Mouse (Mus musculus): ENCODE results near the gene AI413582. TPM values are rescaled to one million over a fixed set of nuclear protein-coding genes. Genes with fewer than 3 reads are reported as not detected.
A peak's percentile ranks its signal among the peaks of the same experiment; 100 is the strongest.

AI413582 gene
- polyA plus RNA-seq, 1 experiment from 2014 or later = 17.1 TPM

DNA sequence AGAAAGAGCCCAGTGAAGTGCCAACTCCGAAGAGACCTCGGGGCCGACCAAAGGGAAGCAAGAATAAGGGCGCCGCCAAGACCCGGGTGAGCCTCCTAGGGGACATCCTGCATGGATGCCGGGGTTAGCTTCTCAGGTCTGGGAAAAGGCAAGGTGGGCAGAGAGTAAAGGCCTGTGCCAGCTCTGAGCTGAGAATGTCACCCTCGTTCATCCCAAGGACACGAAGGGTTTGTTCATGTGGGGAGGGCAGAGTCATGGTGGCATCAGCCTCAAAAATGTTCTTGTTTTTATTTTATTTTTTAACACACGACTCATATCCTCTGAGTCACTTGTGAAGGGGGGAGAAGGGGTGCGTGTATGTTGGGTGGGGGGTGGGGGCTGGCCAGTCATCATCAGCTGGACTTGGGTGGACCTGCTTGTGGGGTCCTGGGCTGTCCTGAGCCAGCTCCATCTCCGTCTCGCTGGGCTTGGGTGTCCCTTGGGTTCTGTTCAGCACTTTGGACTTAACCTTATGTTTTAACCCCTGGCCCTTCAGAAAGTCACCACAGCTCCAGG lies 4.6 kb downstream of the AI413582 start:
- no peak overlapping the region for H3K4me3 ChIP-seq (ENCODE audit: low read depth, low read length)
- ATAC-seq (ENCODE audit: low FRiP score) = no peak
- no peak overlapping the region for H3K9ac ChIP-seq (ENCODE audit: low read depth, low read length)
- no peaks in the 10 kb centered on the region for H3K27me3 ChIP-seq (ENCODE audit: control insufficient read depth, insufficient read depth, low read length)
- no peaks in the 10 kb centered on the region for H3K36me3 ChIP-seq (ENCODE audit: control insufficient read depth, insufficient read depth, low read length)
- H3K27ac ChIP-seq (ENCODE audit: low read depth, low read length) = no peak overlapping the region
- DNase-seq (ENCODE audit: low spot score) = no peak
- H3K9me3 ChIP-seq (ENCODE audit: control insufficient read depth, low read length) = no peaks in the 10 kb centered on the region
- H3K4me1 ChIP-seq (replicated peaks; ENCODE audit: control insufficient read depth, insufficient read depth, low read length) = peaks cover 18% of the 10 kb centered on the region
- H3K4me2 ChIP-seq (replicated peaks; ENCODE audit: low read depth, low read length) = no peak overlapping the region
- 82% methylated on average over 13 of the region's 13 CpGs for WGBS

DNA sequence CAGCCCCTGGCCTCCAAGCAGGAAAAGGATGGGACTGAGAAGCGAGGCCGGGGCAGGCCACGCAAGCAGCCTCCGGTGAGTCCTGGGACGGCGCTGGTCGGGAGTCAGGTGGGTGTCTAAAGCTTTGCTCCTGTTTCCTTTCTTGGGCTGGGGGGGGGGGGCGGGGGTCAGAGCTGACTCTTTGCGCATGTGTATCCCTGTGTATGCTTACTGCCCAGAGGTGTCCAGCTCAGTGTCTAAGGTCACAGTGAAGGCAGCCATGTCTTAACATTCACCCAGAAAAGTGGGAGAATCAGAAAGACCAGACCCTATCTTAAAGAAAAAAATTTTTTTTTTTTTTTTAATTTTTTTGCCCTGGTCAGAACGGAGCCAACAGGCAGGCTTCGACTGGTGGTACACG lies 6.0 kb downstream of the AI413582 start:
- no peak for DNase-seq (ENCODE audit: low spot score)
- Histone ChIP-seq H3K9ac (ENCODE audit: low read depth, low read length) (no peak overlapping the region), H3K4me2 (replicated peaks; ENCODE audit: low read depth, low read length) (no peak overlapping the region; the same call in 1 of the 2 replicates), H3K9me3 (ENCODE audit: control insufficient read depth, low read length) (no peaks in the 10 kb centered on the region), H3K27me3 (ENCODE audit: control insufficient read depth, insufficient read depth, low read length) (no peaks in the 10 kb centered on the region), H3K4me1 (replicated peaks; ENCODE audit: control insufficient read depth, insufficient read depth, low read length) (peaks cover 20% of the 10 kb centered on the region), H3K27ac (ENCODE audit: low read depth, low read length) (no peak overlapping the region), H3K36me3 (ENCODE audit: control insufficient read depth, insufficient read depth, low read length) (no peaks in the 10 kb centered on the region), H3K4me3 (ENCODE audit: low read depth, low read length) (no peak overlapping the region)
- 70% methylated on average over 9 of the region's 12 CpGs for WGBS
- ATAC-seq (ENCODE audit: low FRiP score) = no peak

DNA sequence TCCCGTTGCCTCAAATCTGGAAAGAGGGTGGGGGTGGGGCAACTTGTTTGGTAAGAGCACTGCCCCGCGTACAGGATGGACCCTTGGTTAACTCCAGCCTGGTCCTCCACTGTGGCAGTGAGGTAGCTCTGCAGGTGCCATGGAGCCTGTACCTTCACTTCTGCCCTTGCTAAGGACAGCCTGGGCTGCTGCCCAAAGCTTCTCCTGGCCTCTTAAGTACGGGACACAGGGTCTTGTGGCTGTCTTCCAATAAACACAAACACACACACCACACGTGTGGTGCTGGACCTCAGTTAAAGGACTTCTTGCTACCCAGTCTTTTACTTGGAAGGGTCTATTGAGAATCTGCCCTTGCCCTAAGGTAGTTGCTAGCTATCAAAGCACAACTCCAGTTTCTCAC lies 6.7 kb downstream of the AI413582 start:
- Histone ChIP-seq H3K36me3 (ENCODE audit: control insufficient read depth, insufficient read depth, low read length) (no peaks in the 10 kb centered on the region), H3K27ac (ENCODE audit: low read depth, low read length) (no peak overlapping the region), H3K27me3 (ENCODE audit: control insufficient read depth, insufficient read depth, low read length) (no peaks in the 10 kb centered on the region), H3K4me1 (replicated peaks; ENCODE audit: control insufficient read depth, insufficient read depth, low read length) (peaks cover 17% of the 10 kb centered on the region), H3K4me2 (replicated peaks; ENCODE audit: low read depth, low read length) (peak overlapping the region; percentile 92), H3K9me3 (ENCODE audit: control insufficient read depth, low read length) (no peaks in the 10 kb centered on the region), H3K4me3 (ENCODE audit: low read depth, low read length) (peak overlapping the region; percentile 85), H3K9ac (ENCODE audit: low read depth, low read length) (0 out of 2 replicates have a peak overlapping the region, but pooled peaks have one; percentile 34)
- 12% methylated on average over 5 of the region's 5 CpGs for WGBS
- ATAC-seq (ENCODE audit: low FRiP score) (no peak), DNase-seq (ENCODE audit: low spot score) (peak; percentile 22)

DNA sequence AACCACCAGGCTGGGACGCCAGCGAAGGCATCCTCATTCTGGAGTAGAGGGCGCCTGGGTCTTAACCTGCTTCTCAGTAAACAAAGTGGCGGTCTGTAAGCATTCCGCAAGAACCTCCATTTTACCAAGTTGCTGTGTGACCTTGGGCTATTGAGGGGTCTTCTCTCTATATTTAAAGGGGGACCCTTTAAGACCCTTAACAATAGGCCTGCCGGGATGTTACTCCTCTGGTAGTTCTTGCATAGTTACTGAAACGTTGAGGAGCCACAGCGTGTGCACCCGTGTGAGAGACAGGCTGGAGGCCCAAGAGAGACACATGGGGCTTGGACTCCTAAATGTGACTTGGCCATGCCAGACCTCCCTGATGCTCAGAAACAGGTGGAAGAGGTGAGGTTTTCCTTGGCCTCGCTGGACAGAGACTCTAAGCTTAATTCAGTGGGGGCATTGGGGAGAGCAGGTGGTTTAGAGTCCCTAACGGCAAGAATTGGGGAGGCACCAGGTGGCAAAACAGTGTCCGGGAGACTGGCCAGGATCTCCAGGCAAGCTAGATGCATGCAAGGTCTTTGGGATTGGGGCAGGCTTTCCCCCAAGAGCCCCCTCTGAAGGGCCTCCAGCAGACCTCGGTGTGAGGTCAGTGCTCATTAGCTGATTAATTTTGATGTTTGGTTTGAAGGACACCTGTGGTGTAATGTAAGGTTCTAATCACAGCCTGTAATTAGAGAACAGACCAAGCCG lies 7.5 kb downstream of the AI413582 start:
- Histone ChIP-seq H3K9me3 (ENCODE audit: control insufficient read depth, low read length) (no peaks in the 10 kb centered on the region), H3K27me3 (ENCODE audit: control insufficient read depth, insufficient read depth, low read length) (no peaks in the 10 kb centered on the region), H3K27ac (ENCODE audit: low read depth, low read length) (peak overlapping the region; percentile 97), H3K4me1 (replicated peaks; ENCODE audit: control insufficient read depth, insufficient read depth, low read length) (peaks cover 17% of the 10 kb centered on the region), H3K4me2 (replicated peaks; ENCODE audit: low read depth, low read length) (peak overlapping the region; percentile 92), H3K4me3 (ENCODE audit: low read depth, low read length) (peak overlapping the region; percentile 85), H3K9ac (ENCODE audit: low read depth, low read length) (peak overlapping the region; percentile 93), H3K36me3 (ENCODE audit: control insufficient read depth, insufficient read depth, low read length) (no peaks in the 10 kb centered on the region)
- under 1% methylated on average over 14 of the region's 14 CpGs for WGBS
- DNase-seq (ENCODE audit: low spot score) (no peak), ATAC-seq (ENCODE audit: low FRiP score) (no peak)

DNA sequence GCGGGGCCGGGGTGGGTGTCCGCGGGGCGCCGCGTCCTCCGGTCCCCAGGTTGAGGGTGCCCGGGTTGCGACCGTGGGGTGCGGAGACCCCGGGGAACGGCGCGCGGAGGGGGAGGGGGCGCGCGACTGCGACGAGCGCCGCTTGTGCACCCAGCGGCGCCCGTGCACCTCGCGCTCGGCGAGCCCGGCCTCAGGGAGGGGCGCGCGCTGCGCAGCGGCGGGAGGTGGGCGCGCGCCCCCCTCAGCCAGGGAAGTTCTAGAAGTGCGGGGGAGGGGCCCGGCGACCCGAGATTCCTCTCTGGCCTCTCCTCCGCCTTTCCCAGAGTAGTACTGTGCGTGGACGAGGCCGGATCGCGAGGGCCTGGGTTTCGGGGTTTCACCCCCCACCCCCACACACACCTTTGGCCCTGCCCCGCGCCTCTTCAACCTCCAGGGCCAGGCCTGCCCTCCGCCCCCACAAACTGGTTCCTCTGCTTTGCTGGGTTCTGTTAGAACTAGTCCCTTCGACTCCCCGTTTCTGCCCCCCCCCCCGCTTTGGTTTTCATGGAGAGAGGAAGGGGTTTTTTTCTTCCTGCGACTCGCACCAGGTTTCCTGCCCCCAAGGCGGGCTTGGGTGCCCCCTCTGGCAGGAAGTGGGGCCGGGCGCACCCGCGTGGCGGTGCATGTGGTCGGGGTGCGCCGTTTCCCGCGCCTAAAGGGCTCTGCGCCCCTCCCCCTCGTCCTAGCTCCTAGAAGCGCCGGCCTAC lies 8.2 kb downstream of the AI413582 start:
- no peaks in the 10 kb centered on the region for H3K27me3 ChIP-seq (ENCODE audit: control insufficient read depth, insufficient read depth, low read length)
- DNase-seq (ENCODE audit: low spot score) (peak; percentile 83), ATAC-seq (ENCODE audit: low FRiP score) (peak; percentile 38; the same call in 1 of the 2 replicates)
- WGBS = 1% methylated on average over 49 of the region's 75 CpGs
- peaks cover 17% of the 10 kb centered on the region for H3K4me1 ChIP-seq (replicated peaks; ENCODE audit: control insufficient read depth, insufficient read depth, low read length)
- H3K27ac ChIP-seq (ENCODE audit: low read depth, low read length) = peak overlapping the region; percentile 97
- H3K9ac ChIP-seq (ENCODE audit: low read depth, low read length) = peak overlapping the region; percentile 93
- H3K36me3 ChIP-seq (ENCODE audit: control insufficient read depth, insufficient read depth, low read length) = no peaks in the 10 kb centered on the region
- no peaks in the 10 kb centered on the region for H3K9me3 ChIP-seq (ENCODE audit: control insufficient read depth, low read length)
- H3K4me2 ChIP-seq (replicated peaks; ENCODE audit: low read depth, low read length) = peak overlapping the region; percentile 92
- H3K4me3 ChIP-seq (ENCODE audit: low read depth, low read length) = peak overlapping the region; percentile 85

DNA sequence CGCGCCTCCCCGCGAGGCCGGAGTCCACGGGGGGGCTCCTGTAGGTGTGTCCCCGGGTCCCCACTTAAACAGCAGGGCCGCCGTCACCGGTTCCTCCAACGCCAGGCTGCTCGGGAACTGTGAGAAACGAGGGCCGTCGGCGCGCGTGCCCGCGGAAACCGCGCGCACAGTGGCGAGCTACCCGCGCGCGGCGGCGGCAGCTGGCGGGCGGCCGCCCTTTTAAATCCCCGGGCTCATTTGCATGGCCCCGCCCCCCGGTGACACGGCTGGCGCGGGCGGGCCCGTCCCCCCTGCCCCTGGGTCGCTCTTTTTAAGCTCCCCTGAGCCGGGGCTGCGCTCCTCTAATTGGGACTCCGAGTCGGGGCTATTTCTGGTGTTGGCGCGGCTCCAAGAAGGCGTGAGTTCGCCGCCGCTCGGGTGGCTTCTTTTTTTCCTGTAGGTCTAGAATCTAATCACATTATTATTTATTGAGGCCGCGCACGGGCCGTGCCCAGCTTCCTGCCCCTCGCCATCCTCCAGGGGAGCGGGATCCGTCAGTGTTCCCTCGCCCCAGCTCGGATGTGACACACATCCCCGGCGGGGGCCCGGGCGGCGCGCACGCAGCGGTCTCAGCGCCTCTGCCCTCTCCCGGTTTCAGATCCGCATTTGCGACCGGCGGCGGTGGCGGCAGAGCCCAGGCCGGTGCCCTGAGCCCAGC lies 9.1 kb downstream of the AI413582 start, which contains the start of gene Hmga1:
Gene Hmga1, plus strand, starts transcription at position 183 of the 697 bp plus-strand sequence.
- Histone ChIP-seq H3K4me1 (replicated peaks; ENCODE audit: control insufficient read depth, insufficient read depth, low read length) (peaks cover 17% of the 10 kb centered on the region), H3K27ac (ENCODE audit: low read depth, low read length) (peak within 1 kb of the TSS; percentile 97), H3K9me3 (ENCODE audit: control insufficient read depth, low read length) (no peaks in the 10 kb centered on the region), H3K27me3 (ENCODE audit: control insufficient read depth, insufficient read depth, low read length) (no peaks in the 10 kb centered on the region), H3K4me3 (ENCODE audit: low read depth, low read length) (peak within 1 kb of the TSS; percentile 85), H3K9ac (ENCODE audit: low read depth, low read length) (peak within 1 kb of the TSS; percentile 93), H3K4me2 (replicated peaks; ENCODE audit: low read depth, low read length) (peak within 1 kb of the TSS; percentile 92), H3K36me3 (ENCODE audit: control insufficient read depth, insufficient read depth, low read length) (no peaks in the 10 kb centered on the region)
- WGBS = under 1% methylated on average over 73 of the region's 79 CpGs
- peak; percentile 97 for DNase-seq (ENCODE audit: low spot score)
- ATAC-seq (ENCODE audit: low FRiP score) = peak; percentile 74

DNA sequence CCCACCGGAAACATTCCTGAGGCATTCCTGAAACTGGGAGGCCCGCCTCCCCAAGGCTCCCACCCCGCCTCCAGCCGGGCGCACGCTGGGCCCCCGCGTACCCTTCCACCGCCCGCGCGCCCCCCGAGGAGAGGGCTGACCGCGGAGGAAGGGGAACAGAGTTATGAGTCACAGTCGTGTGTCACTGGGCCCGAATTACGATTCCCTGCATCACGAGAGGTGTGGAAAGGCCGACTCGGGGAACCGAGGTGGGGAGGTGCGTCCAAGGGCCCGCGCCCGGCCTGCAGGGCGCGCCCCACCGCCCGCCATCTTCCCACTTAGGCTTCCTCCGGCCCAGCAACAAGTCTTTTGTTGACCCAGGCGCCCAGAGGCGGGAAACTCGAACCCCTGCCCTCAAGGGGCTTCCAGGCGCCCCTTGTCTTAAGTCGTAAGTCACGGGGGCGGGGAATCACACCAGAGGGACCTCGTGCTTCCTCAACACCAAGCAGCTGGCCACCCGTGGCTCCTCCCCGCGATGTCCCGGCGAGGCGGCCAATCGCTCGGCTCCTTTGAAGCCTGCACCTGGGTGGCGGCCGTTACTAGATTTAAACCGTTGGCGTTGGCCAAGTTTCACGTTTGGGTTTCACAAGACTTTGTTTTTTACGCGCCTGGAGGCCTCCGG lies 9.9 kb downstream of the AI413582 start:
- peaks cover 17% of the 10 kb centered on the region for H3K4me1 ChIP-seq (replicated peaks; ENCODE audit: control insufficient read depth, insufficient read depth, low read length)
- H3K4me2 ChIP-seq (replicated peaks; ENCODE audit: low read depth, low read length) = peak overlapping the region; percentile 92
- peak overlapping the region; percentile 85 for H3K4me3 ChIP-seq (ENCODE audit: low read depth, low read length)
- DNase-seq (ENCODE audit: low spot score) (peak; percentile 88), ATAC-seq (ENCODE audit: low FRiP score) (peak; percentile 49)
- no peaks in the 10 kb centered on the region for H3K9me3 ChIP-seq (ENCODE audit: control insufficient read depth, low read length)
- H3K36me3 ChIP-seq (ENCODE audit: control insufficient read depth, insufficient read depth, low read length) = no peaks in the 10 kb centered on the region
- peak overlapping the region; percentile 93 for H3K9ac ChIP-seq (ENCODE audit: low read depth, low read length)
- no peaks in the 10 kb centered on the region for H3K27me3 ChIP-seq (ENCODE audit: control insufficient read depth, insufficient read depth, low read length)
- WGBS = under 1% methylated on average over 51 of the region's 55 CpGs
- peak overlapping the region; percentile 97 for H3K27ac ChIP-seq (ENCODE audit: low read depth, low read length)

DNA sequence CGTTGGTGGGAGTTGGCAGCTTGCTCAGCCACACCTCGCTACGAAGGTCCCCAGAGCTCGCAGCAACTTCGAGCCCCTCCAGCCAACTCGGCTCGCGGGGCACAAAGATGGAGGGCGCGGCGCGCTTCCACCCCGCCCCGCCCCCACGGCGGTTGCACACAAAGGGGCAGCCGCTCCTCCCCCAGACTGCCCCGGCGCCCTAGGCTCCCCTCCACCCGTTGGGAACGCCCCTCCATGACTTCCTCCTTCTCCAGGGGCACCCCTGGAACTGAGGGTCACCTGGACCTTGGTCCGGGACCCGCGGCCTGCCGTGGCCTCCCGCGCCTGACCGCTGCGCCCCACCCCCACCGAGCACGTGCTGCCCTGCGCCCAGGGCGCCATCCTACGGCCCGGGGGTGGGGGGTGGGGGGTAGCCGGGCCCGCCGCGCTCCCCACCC lies 10.5 kb downstream of the AI413582 start:
- Histone ChIP-seq H3K27ac (ENCODE audit: low read depth, low read length) (peak overlapping the region; percentile 97), H3K9ac (ENCODE audit: low read depth, low read length) (peak overlapping the region; percentile 93), H3K9me3 (ENCODE audit: control insufficient read depth, low read length) (no peaks in the 10 kb centered on the region), H3K4me2 (replicated peaks; ENCODE audit: low read depth, low read length) (peak overlapping the region; percentile 92), H3K27me3 (ENCODE audit: control insufficient read depth, insufficient read depth, low read length) (no peaks in the 10 kb centered on the region), H3K4me1 (replicated peaks; ENCODE audit: control insufficient read depth, insufficient read depth, low read length) (peaks cover 17% of the 10 kb centered on the region), H3K4me3 (ENCODE audit: low read depth, low read length) (peak overlapping the region; percentile 85), H3K36me3 (ENCODE audit: control insufficient read depth, insufficient read depth, low read length) (no peaks in the 10 kb centered on the region)
- WGBS = 1% methylated on average over 33 of the region's 39 CpGs
- ATAC-seq (ENCODE audit: low FRiP score) (peak; percentile 34), DNase-seq (ENCODE audit: low spot score) (peak; percentile 88)

All from hindbrain, embryonic 11.5 days (tissue).